Mouse (Mus musculus) cerebellum, adult 11 months (tissue): Measurements from ENCODE around the gene Padi6.

Experiments
- DNase-seq: peaks from one replicate; pipeline ENCODE4 v3.0.0; 2022

The Padi6 gene

GRCm38 (mm10) chr4:140747978-140748377 lies 5.5 kb upstream of the Padi6 start:
- no peak for DNase-seq

- peak; percentile 31 for DNase-seq
These were observed 2.2 kb upstream of the Padi6 start for GRCm38 (mm10) chr4:140744654-140745053.

GRCm38 (mm10) chr4:140743086-140743485 lies 643 bp upstream of the Padi6 start:
- no peak for DNase-seq

GRCm38 (mm10) chr4:140741401-140741800 lies 1.0 kb downstream of the Padi6 start:
- DNase-seq = no peak

DNA sequence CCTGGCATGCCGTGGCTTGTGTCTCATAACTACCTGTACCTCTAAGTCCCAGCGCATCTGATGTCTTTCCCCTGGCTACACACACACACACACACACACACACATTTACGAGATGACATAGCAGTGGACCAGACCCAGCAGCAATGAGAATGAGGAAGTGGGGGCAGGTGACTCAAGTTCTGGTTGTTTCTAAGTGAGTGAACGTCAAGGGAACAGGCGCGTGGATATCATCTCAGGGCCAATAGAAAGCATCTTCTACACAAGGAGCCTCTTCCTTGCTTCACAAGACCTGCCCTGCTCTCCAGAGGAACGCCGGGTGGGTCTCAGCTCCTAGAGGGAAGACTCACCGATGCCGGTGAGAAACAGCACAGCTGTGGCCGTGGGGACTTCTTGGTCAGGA lies 1.8 kb downstream of the Padi6 start:
- no peak for DNase-seq

GRCm38 (mm10) chr4:140732871-140733270 lies 9.6 kb downstream of the Padi6 start:
- no peak for DNase-seq

DNA sequence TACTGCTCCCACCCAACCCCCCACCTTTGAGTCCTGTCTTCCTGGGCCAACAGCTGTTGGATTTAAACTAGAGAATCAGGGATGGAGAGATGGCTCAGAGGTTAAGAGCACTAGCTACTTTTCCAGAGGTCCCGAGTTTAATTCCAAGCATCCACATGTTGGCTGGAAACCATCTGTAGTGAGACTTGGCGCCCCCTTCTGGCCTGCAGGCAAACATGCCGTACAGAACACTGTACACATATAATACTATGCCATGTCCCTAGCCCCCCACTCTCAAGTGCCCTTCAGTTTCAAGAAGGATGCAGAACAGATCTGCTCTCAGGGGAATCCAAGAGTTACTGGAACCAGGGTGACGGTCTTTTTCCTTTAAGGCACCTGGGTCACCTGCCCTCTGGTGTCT lies 10.8 kb downstream of the Padi6 start:
- no peak for DNase-seq

- DNase-seq = no peak
These were observed 15.5 kb downstream of the Padi6 start for GRCm38 (mm10) chr4:140726907-140727306.

DNA sequence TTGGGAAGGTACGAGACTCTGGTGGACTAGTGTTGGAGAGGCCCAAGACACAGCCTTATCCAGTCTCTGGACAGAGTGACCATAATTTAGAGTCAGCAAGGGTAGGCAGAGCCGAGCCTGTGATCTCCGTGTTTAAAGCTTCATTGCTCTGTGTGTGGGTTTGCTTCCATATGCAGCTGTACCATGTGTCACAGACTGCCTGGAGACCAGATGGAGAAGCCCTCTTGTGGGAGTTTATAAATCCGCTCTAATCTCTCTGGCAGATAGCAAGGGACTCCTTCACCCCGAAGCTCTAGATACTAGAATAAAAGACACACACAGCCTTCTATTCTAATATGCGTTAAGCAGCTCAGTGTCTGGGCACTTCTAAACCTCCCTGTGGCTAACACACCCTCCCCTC lies 17.7 kb downstream of the Padi6 start:
- DNase-seq = no peak

DNA sequence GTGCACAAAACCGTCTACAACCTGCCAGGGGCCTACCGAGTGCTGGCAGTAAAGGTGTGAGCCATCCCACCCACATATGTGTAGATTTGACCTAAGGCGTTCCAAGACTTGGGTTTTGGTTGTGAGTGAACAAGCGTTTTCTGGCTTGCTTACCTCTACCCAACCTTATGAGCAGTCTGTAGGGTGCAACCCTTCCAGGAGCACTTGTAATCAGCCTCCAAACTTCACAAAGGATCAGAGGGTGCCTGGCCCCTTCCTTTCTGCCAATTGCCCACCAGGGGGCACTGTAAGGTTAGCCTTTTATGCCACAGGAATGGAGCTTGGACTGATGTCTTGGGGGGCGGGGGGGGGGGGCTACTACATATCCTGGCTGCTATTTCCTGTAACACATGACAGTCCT lies 18.6 kb downstream of the Padi6 start:
- no peak for DNase-seq

- DNase-seq = no peak
These were observed 19.3 kb downstream of the Padi6 start for GRCm38 (mm10) chr4:140723192-140723591.

- DNase-seq = no peak
These were observed 19.7 kb downstream of the Padi6 start for GRCm38 (mm10) chr4:140722710-140723109.

DNA sequence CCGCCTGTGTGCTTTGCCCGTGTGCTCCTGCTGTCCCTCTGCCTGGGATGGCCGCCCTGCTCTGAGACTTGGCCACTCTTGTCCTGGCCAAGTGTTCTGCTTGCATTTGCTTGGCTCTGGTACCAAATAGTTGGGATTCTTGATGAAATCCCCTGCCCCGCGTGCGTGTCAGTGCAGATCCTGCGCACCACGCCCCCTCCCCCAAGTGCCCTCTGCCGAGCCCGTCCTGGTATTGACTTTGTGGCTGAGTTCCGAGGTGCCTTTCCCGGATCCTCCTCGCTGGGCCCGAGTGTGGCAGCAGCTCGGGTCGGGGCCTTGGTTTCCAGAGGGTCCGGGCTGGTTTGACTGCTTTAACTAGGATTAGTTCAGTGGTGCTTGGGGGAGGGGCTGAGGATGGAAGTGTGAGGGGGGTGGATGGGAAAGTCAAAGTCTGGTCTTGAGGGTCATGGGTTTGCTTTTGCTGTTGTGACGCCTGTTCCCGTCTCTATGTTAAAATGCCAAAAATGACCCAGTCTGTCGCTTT lies 20.4 kb downstream of the Padi6 start:
- no peak for DNase-seq

GRCm38 (mm10) chr4:140720091-140720490 lies 22.4 kb downstream of the Padi6 start:
- no peak for DNase-seq

GRCm38 (mm10) chr4:140718436-140718835 lies 24.0 kb downstream of the Padi6 start:
- DNase-seq = no peak

DNA sequence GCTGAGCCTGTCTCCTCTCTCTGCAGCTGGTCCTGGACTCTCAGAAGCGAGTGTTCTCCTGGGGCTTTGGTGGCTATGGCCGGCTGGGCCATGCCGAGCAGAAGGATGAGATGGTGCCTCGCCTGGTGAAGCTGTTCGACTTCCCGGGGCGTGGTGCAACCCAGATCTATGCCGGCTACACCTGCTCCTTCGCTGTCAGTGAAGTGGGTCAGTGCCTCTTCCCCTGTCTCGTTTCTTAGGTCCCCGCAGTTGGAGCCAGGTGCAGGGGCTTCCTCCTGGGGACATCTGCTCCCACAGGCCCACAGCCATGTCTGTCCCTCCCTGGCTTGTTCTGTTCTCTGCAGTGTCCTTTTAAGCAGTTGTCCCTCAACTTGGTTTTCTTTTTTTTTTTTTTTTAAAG lies 25.4 kb downstream of the Padi6 start:
- DNase-seq = no peak

GRCm38 (mm10) chr4:140714586-140714985 lies 27.9 kb downstream of the Padi6 start:
- no peak for DNase-seq

DNA sequence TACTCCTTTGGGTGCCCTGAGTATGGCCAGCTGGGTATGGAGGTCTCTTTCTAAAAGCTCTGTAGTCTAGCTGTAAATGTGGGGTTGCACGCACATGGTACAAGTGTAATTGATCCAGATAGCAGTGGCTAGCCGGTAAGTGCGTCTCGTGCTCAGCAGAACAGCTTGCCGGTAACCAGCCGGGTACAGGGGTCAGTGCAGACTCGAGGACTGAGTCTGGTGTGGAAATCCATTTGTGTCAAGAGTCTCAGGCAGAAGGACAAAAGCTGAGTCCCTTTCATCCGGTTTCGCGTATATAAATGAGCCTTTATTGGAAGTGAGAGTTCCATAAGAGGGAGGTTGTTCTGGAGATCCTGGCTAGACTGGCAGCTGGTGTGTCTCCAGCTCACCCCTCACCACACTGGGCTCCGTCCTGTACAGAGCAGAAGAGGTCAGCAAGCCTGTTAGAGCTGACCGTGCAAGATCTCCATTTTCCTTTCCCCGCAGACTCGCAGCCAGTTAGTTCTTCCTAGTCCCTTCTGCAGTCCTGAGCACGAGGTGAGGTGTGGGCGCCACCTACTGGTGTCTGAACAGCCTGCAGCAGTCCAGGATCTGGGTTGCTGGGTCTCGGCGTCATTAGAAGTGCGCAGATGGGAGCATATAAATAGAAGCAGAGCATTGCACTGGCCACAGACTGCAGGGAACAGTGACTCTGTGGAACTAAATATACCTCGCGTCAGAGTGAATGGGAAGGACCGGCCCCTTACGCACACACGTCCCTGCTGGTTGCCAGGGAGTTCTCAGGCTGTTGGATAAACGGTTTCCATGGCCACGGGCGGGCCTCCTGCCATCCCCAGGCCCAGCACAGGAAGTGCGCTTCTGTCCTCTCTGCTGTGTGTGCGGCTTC lies 28.7 kb downstream of the Padi6 start:
- peak; percentile 98 for DNase-seq

- no peak for DNase-seq
These were observed 31.1 kb downstream of the Padi6 start for GRCm38 (mm10) chr4:140711360-140711759.

DNA sequence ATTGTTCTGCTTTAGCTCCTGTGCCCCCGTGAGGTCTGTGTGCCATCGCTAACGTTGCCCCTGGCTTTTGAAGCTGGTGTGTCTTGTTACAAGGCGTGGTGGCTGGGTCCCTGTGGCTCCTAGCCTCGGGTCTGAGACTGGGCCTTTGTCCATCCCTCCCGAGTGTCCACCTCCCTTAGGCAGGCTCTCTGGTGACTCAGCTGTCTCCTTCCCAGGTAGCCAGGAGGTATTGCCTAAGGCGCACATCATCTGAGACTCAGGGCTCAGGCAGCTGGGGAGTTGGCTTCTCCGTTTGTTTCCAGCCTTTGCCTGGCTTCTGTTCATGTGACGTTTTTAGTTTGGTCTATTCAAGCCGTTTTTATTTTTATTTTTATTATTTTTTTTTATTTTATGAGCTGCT lies 31.7 kb downstream of the Padi6 start:
- no peak for DNase-seq

- DNase-seq = no peak
These were observed 32.8 kb downstream of the Padi6 start for GRCm38 (mm10) chr4:140709617-140710016.

GRCm38 (mm10) chr4:140709111-140709510 lies 33.3 kb downstream of the Padi6 start:
- DNase-seq = no peak

- no peak for DNase-seq
These were observed 34.0 kb downstream of the Padi6 start for GRCm38 (mm10) chr4:140708297-140708927.

GRCm38 (mm10) chr4:140707615-140708014 lies 34.8 kb downstream of the Padi6 start:
- no peak for DNase-seq
